Mouse (Mus musculus) spleen, postnatal 36 days (tissue): ENCODE measurements around the gene Hnrnpc.

Experiments
- DNase-seq, 2 experiments: peaks; one replicate each; pipeline ENCODE4 v3.0.0; 2022; ENCODE audit warnings: low spot score in 2 of 2, mixed read lengths in 1 of 2

The Hnrnpc gene

GRCm38 (mm10) chr14:52024133-52024532 lies 79.7 kb downstream of the Hnrnpc start:
- no peak for DNase-seq
